Mouse (Mus musculus): ENCODE measurements around the gene Crtc1. TPM values are rescaled to one million over a fixed set of nuclear protein-coding genes. Genes with fewer than 3 reads are reported as not detected.

The Crtc1 gene
- polyA plus RNA-seq, 1 experiment = 9.6 TPM

GRCm38 (mm10) chr8:70332878-70333202 is 106.5 kb downstream of the Crtc1 start:
- TF ChIP-seq REST (IDR thresholded peaks at IDR 0.05; ENCODE audit: insufficient read depth, insufficient read length) = no peak
- no peak for TF ChIP-seq TCF3 (IDR thresholded peaks at IDR 0.05; ENCODE audit: insufficient read length, low read depth)
- no peak for TF ChIP-seq E2F4 (IDR thresholded peaks at IDR 0.05; ENCODE audit: insufficient read depth)
- TF ChIP-seq SRF (IDR thresholded peaks at IDR 0.05; ENCODE audit: control insufficient read depth, insufficient read length, low read depth) = no peak
- TF ChIP-seq POLR2AphosphoS2 (IDR thresholded peaks at IDR 0.05; ENCODE audit: insufficient read length, low read depth) = peak; percentile 16
- Histone ChIP-seq H3ac (ENCODE audit: control insufficient read depth, insufficient read length) (no peak overlapping the region), H3K79me2 (ENCODE audit: control insufficient read depth, insufficient read depth) (no peaks in the 10 kb centered on the region), H3K27me3 (ENCODE audit: control insufficient read depth, insufficient read depth, insufficient read length) (no peaks in the 10 kb centered on the region), H3K4me2 (ENCODE audit: low read depth) (no peak overlapping the region), H3K36me3 (ENCODE audit: control insufficient read depth, insufficient read depth) (peaks cover 32% of the 10 kb centered on the region), H3K4me3 (no peak overlapping the region)

Other genes starting within 250 kb of the Crtc1 start
- gene Slc25a42, start 227.3 kb downstream of the Crtc1 start, polyA plus RNA-seq (2012; fragmentation: generic; extraction: Trizol) = 2.6 TPM
- gene Sugp2, start 205.4 kb downstream of the Crtc1 start, polyA plus RNA-seq (2012; fragmentation: generic; extraction: Trizol) = 15.4 TPM
- 35.4 TPM for gene Armc6, start 205.1 kb downstream of the Crtc1 start, polyA plus RNA-seq (2012; fragmentation: generic; extraction: Trizol)
- 43.6 TPM for gene Homer3, start 156.8 kb downstream of the Crtc1 start, polyA plus RNA-seq (2012; fragmentation: generic; extraction: Trizol)
- gene Ddx49, start 137.1 kb downstream of the Crtc1 start, polyA plus RNA-seq (2012; fragmentation: generic; extraction: Trizol) = 106 TPM
- 236 TPM for gene Cope, start 137.1 kb downstream of the Crtc1 start, polyA plus RNA-seq (2012; fragmentation: generic; extraction: Trizol)
- gene Cers1, start 123.8 kb downstream of the Crtc1 start, polyA plus RNA-seq (2012; fragmentation: generic; extraction: Trizol) = 4.4 TPM
- 2.6 TPM for gene Gdf1, start 109.8 kb downstream of the Crtc1 start, polyA plus RNA-seq (2012; fragmentation: generic; extraction: Trizol)
- gene Upf1, start 86.3 kb downstream of the Crtc1 start, polyA plus RNA-seq (2012; fragmentation: generic; extraction: Trizol) = 35.8 TPM
- gene Comp, start 66.0 kb downstream of the Crtc1 start, polyA plus RNA-seq (2012; fragmentation: generic; extraction: Trizol) = 0.05 TPM
- gene Klhl26, start 37.4 kb upstream of the Crtc1 start, polyA plus RNA-seq (2012; fragmentation: generic; extraction: Trizol) = 32.5 TPM
- gene Tmem59l, start 47.8 kb upstream of the Crtc1 start, polyA plus RNA-seq (2012; fragmentation: generic; extraction: Trizol) = 0.04 TPM
- 99.1 TPM for gene Crlf1, start 53.6 kb upstream of the Crtc1 start, polyA plus RNA-seq (2012; fragmentation: generic; extraction: Trizol)
- gene Rex1bd, start 67.2 kb upstream of the Crtc1 start, polyA plus RNA-seq (2012; fragmentation: generic; extraction: Trizol) = 259 TPM
- 2,253 TPM for gene Uba52, start 71.2 kb upstream of the Crtc1 start, polyA plus RNA-seq (2012; fragmentation: generic; extraction: Trizol)
- gene Fkbp8, start 88.1 kb upstream of the Crtc1 start, polyA plus RNA-seq (2012; fragmentation: generic; extraction: Trizol) = 329 TPM
- 73.8 TPM for gene Kxd1, start 88.4 kb upstream of the Crtc1 start, polyA plus RNA-seq (2012; fragmentation: generic; extraction: Trizol)
- gene Ell, start 99.9 kb upstream of the Crtc1 start, polyA plus RNA-seq (2012; fragmentation: generic; extraction: Trizol) = 12.7 TPM
- 40.4 TPM for gene Isyna1, start 154.8 kb upstream of the Crtc1 start, polyA plus RNA-seq (2012; fragmentation: generic; extraction: Trizol)
- 133 TPM for gene Ssbp4, start 169.3 kb upstream of the Crtc1 start, polyA plus RNA-seq (2012; fragmentation: generic; extraction: Trizol)
- gene Lrrc25, start 176.6 kb upstream of the Crtc1 start, polyA plus RNA-seq (2012; fragmentation: generic; extraction: Trizol) = not detected
- 54.1 TPM for gene Gdf15, start 192.9 kb upstream of the Crtc1 start, polyA plus RNA-seq (2012; fragmentation: generic; extraction: Trizol)
- gene Pgpep1, start 220.8 kb upstream of the Crtc1 start, polyA plus RNA-seq (2012; fragmentation: generic; extraction: Trizol) = 38.5 TPM
- 178 TPM for gene Lsm4, start 233.7 kb upstream of the Crtc1 start, polyA plus RNA-seq (2012; fragmentation: generic; extraction: Trizol)